Mouse (Mus musculus) cerebellum, adult 2 months (tissue): ENCODE measurements around the gene Adipor1.
A peak's percentile ranks its signal among the peaks of the same experiment; 100 is the strongest.

Experiments
- CTCF ChIP-seq: fragments of 200-500 bp; IDR thresholded peaks from 2 replicates; pipeline ENCODE4 v1.5.1; 2011; ENCODE audit warnings: low read depth, mild to moderate bottlenecking, control low read depth, low read length, moderate library complexity, borderline replicate concordance; ENCODE audit not compliant: insufficient read depth
- POLR2A ChIP-seq: fragments of 200-500 bp; IDR thresholded peaks from 2 replicates; pipeline ENCODE4 v1.6.1; 2011; ENCODE audit warnings: low read length, control low read depth, borderline replicate concordance; ENCODE audit not compliant: insufficient read depth

DNA sequence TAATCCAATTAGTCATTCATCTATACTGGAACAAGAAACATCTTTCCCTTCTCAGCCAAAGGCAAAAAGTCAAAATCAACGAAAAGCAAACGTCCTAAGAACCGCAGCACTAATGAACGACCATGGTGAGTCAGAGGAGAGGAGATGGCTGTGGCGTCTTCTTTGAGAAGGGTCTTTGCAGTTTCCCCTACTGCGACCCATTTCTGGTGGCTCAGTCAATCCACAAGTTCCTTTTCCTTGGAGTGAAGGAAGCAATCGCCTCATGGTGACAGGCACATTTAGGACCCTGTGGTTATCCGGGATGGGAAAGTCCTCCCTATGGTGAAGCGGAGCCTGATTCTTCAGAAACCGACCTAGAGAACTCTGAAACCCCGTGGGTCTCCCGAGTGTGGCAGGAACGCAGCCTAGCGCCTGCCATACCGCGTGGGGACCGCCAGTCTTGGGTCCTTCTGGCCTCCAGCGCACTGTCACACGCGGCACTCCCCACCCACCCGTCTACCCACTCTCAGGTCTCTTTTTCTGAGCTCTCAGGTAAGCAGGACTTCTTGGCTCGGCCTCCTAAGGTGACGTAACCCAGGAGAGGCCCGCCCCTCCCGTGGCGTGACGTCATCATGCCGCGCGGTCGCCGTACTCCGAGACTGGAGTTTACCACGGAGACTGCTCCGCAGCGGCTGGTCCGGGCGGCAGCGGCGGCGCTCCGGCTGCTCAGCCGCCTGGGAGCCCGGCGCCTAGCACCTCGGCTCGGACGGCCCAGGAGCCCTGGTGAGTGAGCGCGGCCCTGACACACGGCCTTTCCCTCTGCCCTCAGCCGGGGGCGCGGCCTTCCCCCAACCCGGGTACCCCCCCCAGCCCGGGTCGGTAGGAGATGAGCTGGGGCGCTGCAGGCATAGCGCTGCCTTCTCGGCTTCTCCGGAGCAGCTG lies 40.0 kb downstream of the Adipor1 start, which contains the start of gene Klhl12:
- TF ChIP-seq POLR2A (peak; percentile 86), CTCF (no peak)
